Mouse (Mus musculus): Measurements from ENCODE around the gene Hist1h2bj. TPM values are rescaled to one million over a fixed set of nuclear protein-coding genes. Genes with fewer than 3 reads are reported as not detected.
A peak's percentile ranks its signal among the peaks of the same experiment; 100 is the strongest.

Hist1h2bj gene
- polyA plus RNA-seq, 1 experiment: 0.69 TPM

- no peak for TF ChIP-seq POLR2A (IDR thresholded peaks at IDR 0.05; ENCODE audit: extremely low read depth, insufficient read depth, low read length)
- TF ChIP-seq CTCF (IDR thresholded peaks at IDR 0.05; ENCODE audit: extremely low read depth, insufficient read depth, low read length): no peak
- H3K4me1 ChIP-seq (ENCODE audit: control insufficient read depth, insufficient read depth, low read length): no peaks in the 10 kb centered on the region
- no peak overlapping the region for H3K27ac ChIP-seq (ENCODE audit: insufficient read depth, low read length)
- H3K4me3 ChIP-seq (ENCODE audit: insufficient read depth, low read length): no peak overlapping the region
Measured at GRCm38 (mm10) chr13:21998412-21998811, 44.6 kb upstream of the Hist1h2bj start.

DNA sequence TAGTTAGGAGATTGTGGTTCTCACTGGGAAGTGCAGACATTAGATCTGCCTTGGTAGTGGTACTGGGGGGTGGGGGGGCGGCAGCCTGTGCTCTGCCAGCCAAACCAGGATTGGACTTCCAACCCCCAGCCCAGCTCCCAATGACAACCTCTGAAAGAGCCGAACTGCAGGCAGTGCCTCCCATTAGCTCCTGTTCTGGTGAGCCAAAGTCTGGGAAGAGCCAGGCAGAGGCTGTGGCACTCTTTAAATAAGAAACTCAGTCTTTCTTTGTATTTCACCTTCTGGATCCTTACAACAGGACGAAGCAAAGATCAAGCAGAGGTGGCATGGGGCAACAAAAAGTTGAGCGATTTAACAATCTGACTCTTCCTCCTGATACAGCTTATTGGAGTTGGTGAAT, 43.9 kb upstream of the Hist1h2bj start:
- TF ChIP-seq CTCF (IDR thresholded peaks at IDR 0.05; ENCODE audit: extremely low read depth, insufficient read depth, low read length) (no peak), POLR2A (IDR thresholded peaks at IDR 0.05; ENCODE audit: extremely low read depth, insufficient read depth, low read length) (no peak)
- H3K27ac ChIP-seq (ENCODE audit: insufficient read depth, low read length): no peak overlapping the region
- H3K4me3 ChIP-seq (ENCODE audit: insufficient read depth, low read length): no peak overlapping the region
- H3K4me1 ChIP-seq (ENCODE audit: control insufficient read depth, insufficient read depth, low read length): no peaks in the 10 kb centered on the region

- H3K27ac ChIP-seq (ENCODE audit: insufficient read depth, low read length): no peak overlapping the region
- no peak overlapping the region for H3K4me3 ChIP-seq (ENCODE audit: insufficient read depth, low read length)
- no peaks in the 10 kb centered on the region for H3K4me1 ChIP-seq (ENCODE audit: control insufficient read depth, insufficient read depth, low read length)
- no peak for TF ChIP-seq POLR2A (IDR thresholded peaks at IDR 0.05; ENCODE audit: extremely low read depth, insufficient read depth, low read length)
- no peak for TF ChIP-seq CTCF (IDR thresholded peaks at IDR 0.05; ENCODE audit: extremely low read depth, insufficient read depth, low read length)
Measured at GRCm38 (mm10) chr13:22001346-22001745, 41.7 kb upstream of the Hist1h2bj start.

DNA sequence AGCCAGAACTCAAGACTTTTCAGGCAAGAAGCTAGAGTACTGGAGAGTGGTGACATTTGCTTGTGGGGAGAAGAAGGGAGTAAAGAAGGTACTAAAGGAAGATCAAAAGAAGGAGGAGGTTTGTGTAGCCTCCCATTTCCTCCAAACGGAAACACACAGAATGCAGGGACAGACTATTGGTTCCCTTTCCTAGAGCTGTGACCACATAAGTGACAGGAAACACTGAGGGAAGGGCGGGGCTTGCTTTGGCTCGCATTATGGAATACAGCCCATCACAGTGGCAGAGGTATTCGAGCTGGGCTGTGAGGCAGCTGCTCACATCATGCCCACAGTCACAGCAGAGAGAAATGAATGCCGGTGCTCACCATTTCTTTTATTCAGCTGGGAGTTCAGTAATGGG, 41.2 kb upstream of the Hist1h2bj start:
- H3K4me1 ChIP-seq (ENCODE audit: control insufficient read depth, insufficient read depth, low read length): no peaks in the 10 kb centered on the region
- H3K27ac ChIP-seq (ENCODE audit: insufficient read depth, low read length): no peak overlapping the region
- TF ChIP-seq POLR2A (IDR thresholded peaks at IDR 0.05; ENCODE audit: extremely low read depth, insufficient read depth, low read length) (no peak), CTCF (IDR thresholded peaks at IDR 0.05; ENCODE audit: extremely low read depth, insufficient read depth, low read length) (no peak)
- no peak overlapping the region for H3K4me3 ChIP-seq (ENCODE audit: insufficient read depth, low read length)

DNA sequence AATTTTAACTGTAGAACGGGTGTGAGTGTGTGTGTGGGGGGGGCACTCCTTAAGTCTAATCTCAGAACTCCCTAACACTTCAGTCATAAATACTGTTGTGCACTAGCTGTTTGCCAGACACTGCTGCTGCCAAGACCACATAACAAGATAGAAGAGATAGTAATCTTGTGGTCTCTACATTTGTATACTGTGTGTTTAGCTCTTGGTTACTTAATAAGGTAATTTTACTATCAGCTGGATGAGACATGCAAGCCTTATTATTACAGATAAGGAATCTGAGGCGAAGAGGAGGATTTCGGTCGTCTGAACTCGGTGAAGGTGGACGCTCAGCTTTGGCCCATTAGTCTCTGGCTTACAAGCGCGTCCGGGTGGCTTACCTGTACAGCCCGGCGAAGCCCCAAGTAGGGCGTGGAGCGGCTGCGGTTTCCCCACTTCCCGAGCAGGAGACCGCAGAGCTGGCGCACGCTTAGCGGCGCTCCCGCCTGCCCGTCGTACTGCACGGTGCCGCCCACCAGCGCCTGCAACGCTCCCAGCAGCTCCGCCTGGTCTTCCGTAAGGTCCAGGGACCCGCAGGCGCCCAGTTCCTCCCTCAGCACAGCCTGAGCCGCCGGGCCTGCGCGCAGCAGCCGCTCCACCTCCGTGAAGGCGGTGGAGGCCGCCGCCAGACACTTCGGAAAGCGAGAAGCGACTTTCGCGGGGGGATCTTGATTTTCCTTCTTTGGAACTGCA, 37.2 kb upstream of the Hist1h2bj start:
- Histone ChIP-seq H3K4me3 (ENCODE audit: insufficient read depth, low read length) (peak overlapping the region; percentile 27), H3K4me1 (ENCODE audit: control insufficient read depth, insufficient read depth, low read length) (no peaks in the 10 kb centered on the region), H3K27ac (ENCODE audit: insufficient read depth, low read length) (no peak overlapping the region)
- TF ChIP-seq POLR2A (IDR thresholded peaks at IDR 0.05; ENCODE audit: extremely low read depth, insufficient read depth, low read length): no peak
- no peak for TF ChIP-seq CTCF (IDR thresholded peaks at IDR 0.05; ENCODE audit: extremely low read depth, insufficient read depth, low read length)

DNA sequence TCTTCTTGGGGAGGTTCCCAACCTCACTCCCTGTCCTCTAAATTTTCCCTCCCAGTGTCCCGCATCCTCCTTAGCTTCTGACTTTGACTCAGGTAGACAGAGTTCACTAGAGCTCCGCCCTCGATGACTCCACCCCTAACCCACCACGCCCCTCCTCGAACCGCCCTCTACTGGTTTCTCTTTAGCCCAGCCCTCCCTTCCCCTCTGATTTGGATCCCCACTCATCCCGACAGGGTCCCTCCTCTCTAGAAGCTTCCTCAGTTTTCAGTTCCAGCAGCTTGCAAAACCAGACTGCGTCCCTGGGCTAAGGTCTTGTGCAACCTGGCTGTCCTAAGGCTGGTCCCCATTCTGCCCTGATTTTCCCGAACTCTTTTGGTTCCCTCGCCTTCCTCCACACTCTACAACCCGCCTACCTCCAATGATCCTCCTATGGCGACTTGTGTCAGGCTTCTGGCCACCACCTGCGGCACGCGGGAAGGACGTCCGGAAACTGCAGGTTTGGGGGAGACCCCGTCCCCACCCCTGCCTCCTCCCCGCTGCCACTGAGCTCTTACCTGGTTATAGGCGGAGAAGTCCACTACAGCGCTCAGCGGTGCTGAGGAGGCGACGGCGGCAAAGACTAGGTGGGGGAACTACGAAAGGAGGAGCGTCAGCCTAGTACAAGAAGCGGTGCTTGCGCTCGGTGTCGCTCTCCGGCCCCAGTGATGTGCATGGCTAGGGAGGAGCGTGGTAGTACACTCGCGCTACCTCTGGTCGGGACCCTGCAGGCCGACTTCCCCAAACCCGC, 36.5 kb upstream of the Hist1h2bj start:
- Histone ChIP-seq H3K4me1 (ENCODE audit: control insufficient read depth, insufficient read depth, low read length) (no peaks in the 10 kb centered on the region), H3K27ac (ENCODE audit: insufficient read depth, low read length) (no peak overlapping the region), H3K4me3 (ENCODE audit: insufficient read depth, low read length) (peak overlapping the region; percentile 27)
- TF ChIP-seq POLR2A (IDR thresholded peaks at IDR 0.05; ENCODE audit: extremely low read depth, insufficient read depth, low read length) (no peak), CTCF (IDR thresholded peaks at IDR 0.05; ENCODE audit: extremely low read depth, insufficient read depth, low read length) (no peak)

GRCm38 (mm10) chr13:22007121-22007510, 35.9 kb upstream of the Hist1h2bj start:
- Histone ChIP-seq H3K4me3 (ENCODE audit: insufficient read depth, low read length) (peak overlapping the region; percentile 27; the same call in 1 of the 2 replicates), H3K27ac (ENCODE audit: insufficient read depth, low read length) (no peak overlapping the region), H3K4me1 (ENCODE audit: control insufficient read depth, insufficient read depth, low read length) (no peaks in the 10 kb centered on the region)
- no peak for TF ChIP-seq POLR2A (IDR thresholded peaks at IDR 0.05; ENCODE audit: extremely low read depth, insufficient read depth, low read length)
- no peak for TF ChIP-seq CTCF (IDR thresholded peaks at IDR 0.05; ENCODE audit: extremely low read depth, insufficient read depth, low read length)

- H3K27ac ChIP-seq (ENCODE audit: insufficient read depth, low read length): no peak overlapping the region
- H3K4me1 ChIP-seq (ENCODE audit: control insufficient read depth, insufficient read depth, low read length): no peaks in the 10 kb centered on the region
- TF ChIP-seq CTCF (IDR thresholded peaks at IDR 0.05; ENCODE audit: extremely low read depth, insufficient read depth, low read length): no peak
- no peak for TF ChIP-seq POLR2A (IDR thresholded peaks at IDR 0.05; ENCODE audit: extremely low read depth, insufficient read depth, low read length)
- no peak overlapping the region for H3K4me3 ChIP-seq (ENCODE audit: insufficient read depth, low read length)
Measured at GRCm38 (mm10) chr13:22007872-22008271, 35.1 kb upstream of the Hist1h2bj start.

DNA sequence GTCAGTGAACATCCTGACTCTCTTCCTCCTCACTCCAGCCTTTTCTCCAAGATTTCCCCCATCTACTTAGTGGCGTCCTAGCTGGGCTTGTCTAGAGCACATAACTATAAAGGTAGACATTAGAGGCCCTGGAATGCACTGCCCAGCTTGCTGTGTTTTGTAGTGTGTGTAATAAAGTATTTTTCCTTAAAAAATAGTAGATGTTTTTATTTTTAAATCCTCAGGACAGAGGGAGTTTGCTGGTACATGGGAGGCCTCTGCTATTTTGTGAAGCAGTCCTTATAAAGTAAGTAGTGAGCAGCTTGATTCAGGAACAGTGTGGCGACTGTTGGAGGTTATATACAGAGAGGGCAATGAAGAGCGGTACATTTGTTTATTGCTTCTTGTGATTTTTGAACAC, 34.3 kb upstream of the Hist1h2bj start:
- Histone ChIP-seq H3K4me1 (ENCODE audit: control insufficient read depth, insufficient read depth, low read length) (no peaks in the 10 kb centered on the region), H3K4me3 (ENCODE audit: insufficient read depth, low read length) (no peak overlapping the region), H3K27ac (ENCODE audit: insufficient read depth, low read length) (no peak overlapping the region)
- TF ChIP-seq POLR2A (IDR thresholded peaks at IDR 0.05; ENCODE audit: extremely low read depth, insufficient read depth, low read length) (no peak), CTCF (IDR thresholded peaks at IDR 0.05; ENCODE audit: extremely low read depth, insufficient read depth, low read length) (no peak)

DNA sequence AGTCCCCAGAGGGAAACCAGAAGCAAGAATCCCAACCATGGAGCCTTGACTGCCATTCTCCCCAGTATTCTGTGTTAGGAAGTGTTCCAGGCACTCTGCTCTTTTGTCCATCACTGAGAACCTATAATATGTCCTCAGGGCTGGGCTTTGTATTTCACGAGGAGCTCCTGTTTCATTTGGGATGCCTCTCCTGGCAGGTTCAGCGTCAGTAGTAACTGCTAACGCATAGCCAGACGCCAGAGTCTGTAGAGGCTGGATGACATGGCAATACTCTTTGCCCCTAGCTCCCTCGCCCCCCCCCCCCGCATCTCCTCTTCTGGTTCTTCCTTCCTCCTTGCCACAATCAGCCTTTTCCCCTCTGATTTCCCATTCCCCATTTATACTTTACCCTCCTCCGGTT, 33.4 kb upstream of the Hist1h2bj start, which contains the start of gene Prss16:
Gene Prss16 (minus strand): TSS at position 101 of the 400 bp plus-strand sequence.
- Histone ChIP-seq H3K4me1 (ENCODE audit: control insufficient read depth, insufficient read depth, low read length) (no peaks in the 10 kb centered on the region), H3K27ac (ENCODE audit: insufficient read depth, low read length) (no peak within 1 kb of the TSS), H3K4me3 (ENCODE audit: insufficient read depth, low read length) (no peak within 1 kb of the TSS)
- TF ChIP-seq POLR2A (IDR thresholded peaks at IDR 0.05; ENCODE audit: extremely low read depth, insufficient read depth, low read length): no peak
- no peak for TF ChIP-seq CTCF (IDR thresholded peaks at IDR 0.05; ENCODE audit: extremely low read depth, insufficient read depth, low read length)

Measured in cortical plate, adult 2 months (tissue).